Mouse (Mus musculus) thymus, adult 2 months (tissue): ENCODE measurements at regions not wholly inside any gene's neighbourhood (a gene's known extent, or its start where the extent isn't known, plus 50 kb on each side); places are given as distances from the start of the nearest gene placed in this dataset.

Experiments
- CTCF ChIP-seq: fragments of 200-500 bp; IDR thresholded peaks from 2 replicates; pipeline ENCODE4 v1.5.1; 2012; ENCODE audit warnings: mild to moderate bottlenecking, control low read depth, low read length, moderate library complexity, borderline replicate concordance; ENCODE audit not compliant: control insufficient read depth, poor library complexity, insufficient read depth; ENCODE audit errors: extremely low read depth
- POLR2A ChIP-seq: fragments of 200-500 bp; IDR thresholded peaks from 2 replicates; pipeline ENCODE4 v1.6.1; 2012; ENCODE audit warnings: mild to moderate bottlenecking, low read length, control low read depth, moderate library complexity; ENCODE audit not compliant: control insufficient read depth, poor library complexity, insufficient read depth; ENCODE audit errors: extremely low read depth

GRCm38 (mm10) chr1:184275877-184276276, 241.8 kb upstream of the 1700056E22Rik start:
- TF ChIP-seq CTCF (no peak), POLR2A (no peak)
